Mouse (Mus musculus) embryo, embryonic 10 days (tissue): ENCODE results near the gene Tnp2.

Experiments used
- DNase-seq: peaks from one replicate; pipeline ENCODE4 v3.0.0-alpha.2; 2015; ENCODE audit warnings: low spot score

The Tnp2 gene

GRCm38 (mm10) chr16:10768821-10769220 lies 19.6 kb downstream of the Tnp2 start:
- no peak for DNase-seq

- DNase-seq = peak; percentile 88
Measured at GRCm38 (mm10) chr16:10767158-10767557, 21.3 kb downstream of the Tnp2 start.

GRCm38 (mm10) chr16:10764323-10764722 lies 24.1 kb downstream of the Tnp2 start:
- no peak for DNase-seq

- DNase-seq = no peak
Measured at GRCm38 (mm10) chr16:10763540-10764264, 24.8 kb downstream of the Tnp2 start.

GRCm38 (mm10) chr16:10762569-10763180 lies 25.8 kb downstream of the Tnp2 start:
- DNase-seq = no peak

GRCm38 (mm10) chr16:10761182-10761581 lies 27.3 kb downstream of the Tnp2 start:
- peak; percentile 34 for DNase-seq

- no peak for DNase-seq
Measured at GRCm38 (mm10) chr16:10756168-10756567, 32.3 kb downstream of the Tnp2 start.

- no peak for DNase-seq
Measured at GRCm38 (mm10) chr16:10754521-10755296, 33.8 kb downstream of the Tnp2 start.

- DNase-seq = no peak
Measured at GRCm38 (mm10) chr16:10749824-10750223, 38.6 kb downstream of the Tnp2 start.

- no peak for DNase-seq
Measured at GRCm38 (mm10) chr16:10749226-10749625, 39.2 kb downstream of the Tnp2 start.

- no peak for DNase-seq
Measured at GRCm38 (mm10) chr16:10741082-10741481, 47.4 kb downstream of the Tnp2 start.

GRCm38 (mm10) chr16:10739854-10740398 lies 48.5 kb downstream of the Tnp2 start:
- DNase-seq = peak; percentile 16

GRCm38 (mm10) chr16:10738866-10739265 lies 49.6 kb downstream of the Tnp2 start:
- DNase-seq = no peak
